Mouse (Mus musculus) midbrain, embryonic 14.5 days (tissue): ENCODE measurements at regions not wholly inside any gene's neighbourhood (a gene's known extent, or its start where the extent isn't known, plus 50 kb on each side); places are given as distances from the start of the nearest gene placed in this dataset.

Experiments
- ATAC-seq: fragments of 200-750 bp; cut with Nextera tagmentation; 2 replicates; pipeline ENCODE4 v1.8.0; 2017; ENCODE audit warnings: moderate number of reproducible peaks, moderate library complexity; ENCODE audit not compliant: low FRiP score, low TSS enrichment
- DNase-seq: peaks from one replicate; pipeline ENCODE4 v3.0.0-alpha.2; 2015
- H3K27ac ChIP-seq: fragments of 300-500 bp; sonication (generic); replicated peaks from 2 replicates; pipeline ENCODE4 v1.5.1; 2014; ENCODE audit warnings: mild to moderate bottlenecking, low read depth, low read length, moderate library complexity
- H3K27me3 ChIP-seq: fragments of 300-500 bp; sonication (generic); 2 replicates; pipeline ENCODE4 v1.6.1; 2014; ENCODE audit warnings: low read length, control low read depth, mixed read lengths; ENCODE audit not compliant: control insufficient read depth, insufficient read depth
- H3K36me3 ChIP-seq: fragments of 300-500 bp; sonication (generic); 2 replicates; pipeline ENCODE4 v1.6.1; 2014; ENCODE audit warnings: low read length, control low read depth; ENCODE audit not compliant: control insufficient read depth, insufficient read depth
- H3K4me1 ChIP-seq: fragments of 300-500 bp; sonication (generic); 2 replicates; pipeline ENCODE4 v1.6.1; 2014; ENCODE audit warnings: mild to moderate bottlenecking, antibody characterized with exemption, low read length, control low read depth; ENCODE audit not compliant: control insufficient read depth, insufficient read depth
- H3K4me2 ChIP-seq: fragments of 300-500 bp; sonication (generic); 2 replicates; pipeline ENCODE4 v1.6.1; 2014; ENCODE audit warnings: mild to moderate bottlenecking, low read length, moderate library complexity
- H3K4me3 ChIP-seq: fragments of 300-500 bp; sonication (generic); replicated peaks from 2 replicates; pipeline ENCODE4 v1.5.1; 2014; ENCODE audit warnings: low read depth, low read length
- H3K9ac ChIP-seq: fragments of 300-500 bp; sonication (generic); replicated peaks from 2 replicates; pipeline ENCODE4 v1.6.1; 2014; ENCODE audit warnings: mild to moderate bottlenecking, low read length, moderate library complexity
- H3K9me3 ChIP-seq: fragments of 300-500 bp; sonication (generic); 2 replicates; pipeline ENCODE4 v1.6.1; 2016; ENCODE audit warnings: low read length, control low read depth, mixed read lengths; ENCODE audit not compliant: control insufficient read depth
- WGBS: fragments of 180-500 bp; shearing (Covaris S2); extraction: QIAGEN DNeasy Blood & Tissue Kit; methylation state at CpG from one replicate; pipeline ENCODE4 v1.1.7; 2014; 5-methylcytosine and 5-hydroxymethylcytosine counted together

GRCm38 (mm10) chr3:10697698-10698452 is 362.4 kb upstream of the Gm38303 start:
- no peak overlapping the region for H3K4me2 ChIP-seq
- ATAC-seq (no peak), DNase-seq (peak; percentile 19)
- no peak overlapping the region; the same call in 1 of the 2 replicates for H3K9ac ChIP-seq
- no peak overlapping the region for H3K4me3 ChIP-seq
- WGBS = 50% methylated on average over 7 of the region's 7 CpGs
- H3K27me3 ChIP-seq = no peaks in the 10 kb centered on the region
- H3K4me1 ChIP-seq = peaks cover 8% of the 10 kb centered on the region
- no peaks in the 10 kb centered on the region for H3K9me3 ChIP-seq
- no peak overlapping the region for H3K27ac ChIP-seq
- H3K36me3 ChIP-seq = no peaks in the 10 kb centered on the region

GRCm38 (mm10) chr3:10685501-10685951 is 350.0 kb upstream of the Gm38303 start:
- peak; percentile 66 for DNase-seq
- Histone ChIP-seq H3K4me2 (no peak overlapping the region), H3K4me3 (no peak overlapping the region), H3K36me3 (no peaks in the 10 kb centered on the region), H3K27ac (peak overlapping the region; percentile 15; the same call in 1 of the 2 replicates), H3K9ac (no peak overlapping the region), H3K27me3 (no peaks in the 10 kb centered on the region), H3K9me3 (no peaks in the 10 kb centered on the region), H3K4me1 (peaks cover 12% of the 10 kb centered on the region; the same call in 1 of the 2 replicates)
- ATAC-seq = peak; percentile 17; the same call in 1 of the 2 replicates
- 45% methylated on average over 4 of the region's 4 CpGs for WGBS

- H3K4me2 ChIP-seq = no peak overlapping the region
- WGBS = 59% methylated on average over 6 of the region's 6 CpGs
These were observed 349.5 kb upstream of the Gm38303 start for GRCm38 (mm10) chr3:10684885-10685500.

GRCm38 (mm10) chr3:10681938-10682337 is 346.5 kb upstream of the Gm38303 start:
- ATAC-seq (no peak), DNase-seq (no peak)
- no peaks in the 10 kb centered on the region for H3K36me3 ChIP-seq
- H3K27ac ChIP-seq = no peak overlapping the region
- H3K9me3 ChIP-seq = no peaks in the 10 kb centered on the region
- H3K4me3 ChIP-seq = no peak overlapping the region
- no peak overlapping the region for H3K4me2 ChIP-seq
- no peaks in the 10 kb centered on the region for H3K27me3 ChIP-seq
- no peak overlapping the region for H3K9ac ChIP-seq
- H3K4me1 ChIP-seq = peaks cover 12% of the 10 kb centered on the region; the same call in 1 of the 2 replicates

More at GRCm38 (mm10) chr3:10684885-10685500, 349.5 kb upstream of the Gm38303 start:
- Histone ChIP-seq H3K4me3 (no peak overlapping the region), H3K27me3 (no peaks in the 10 kb centered on the region), H3K9ac (no peak overlapping the region), H3K9me3 (no peaks in the 10 kb centered on the region), H3K4me1 (peaks cover 12% of the 10 kb centered on the region; the same call in 1 of the 2 replicates), H3K27ac (no peak overlapping the region; the same call in 1 of the 2 replicates), H3K36me3 (no peaks in the 10 kb centered on the region)
- peak; percentile 85 for DNase-seq
- peak; percentile 65; the same call in 1 of the 2 replicates for ATAC-seq

GRCm38 (mm10) chr3:10647975-10648511 is 312.6 kb upstream of the Gm38303 start:
- DNase-seq = no peak
- H3K27ac ChIP-seq = no peak overlapping the region
- no peaks in the 10 kb centered on the region for H3K27me3 ChIP-seq
- H3K4me3 ChIP-seq = no peak overlapping the region
- H3K36me3 ChIP-seq = no peaks in the 10 kb centered on the region
- WGBS = 81% methylated on average over 3 of the region's 3 CpGs
- no peak overlapping the region for H3K9ac ChIP-seq
- no peaks in the 10 kb centered on the region for H3K4me1 ChIP-seq
- no peak overlapping the region for H3K4me2 ChIP-seq
- no peak for ATAC-seq
- H3K9me3 ChIP-seq = no peaks in the 10 kb centered on the region
